In genomic region chr11:70562995-70563469, GRCm38 (mm10) we compare ENCODE assay signal across 8 mouse cellular contexts. TPM values are rescaled to one million over a fixed set of nuclear protein-coding genes. Genes with fewer than 3 reads are reported as not detected.
DNase-seq lines count a peak whose midpoint lies in the region; ATAC-seq and TF ChIP-seq lines count a peak whose summit lies in the region.

No protein-coding gene starts in this region.

- peak overlapping the region; percentile 93 for H3K4me3 ChIP-seq in layer of hippocampus, adult 2 months
- H3K4me3 ChIP-seq in embryonic facial prominence, embryonic 12.5 days, result peak overlapping the region; percentile 82
- peak overlapping the region; percentile 85 for H3K4me3 ChIP-seq in intestine, embryonic 14.5 days (ENCODE audit: low read depth, low read length)

- TF ChIP-seq CTCF in layer of hippocampus, adult 2 months (conservative IDR thresholded peaks at IDR 0.05), result no peak

- peaks cover 27% of the 10 kb centered on the region for H3K4me1 ChIP-seq in embryonic facial prominence, embryonic 12.5 days
- H3K4me1 ChIP-seq in intestine, embryonic 14.5 days (replicated peaks; ENCODE audit: control insufficient read depth, insufficient read depth, low read length), result peaks cover 31% of the 10 kb centered on the region; the same call in 1 of the 2 replicates

- ATAC-seq in embryonic facial prominence, embryonic 12.5 days (ENCODE audit: insufficient number of reproducible peaks, insufficient read depth, low FRiP score, low TSS enrichment), result peak; percentile 19
- no peak; the same call in 1 of the 2 replicates for ATAC-seq in intestine, embryonic 14.5 days (replicated peaks; ENCODE audit: low FRiP score, low TSS enrichment, low read depth)

- H3K4me2 ChIP-seq in embryonic facial prominence, embryonic 12.5 days (replicated peaks), result peak overlapping the region; percentile 78
- H3K4me2 ChIP-seq in intestine, embryonic 14.5 days (ENCODE audit: low read length), result peak overlapping the region; percentile 78

- H3K36me3 ChIP-seq in embryonic facial prominence, embryonic 12.5 days, result no peaks in the 10 kb centered on the region
- H3K36me3 ChIP-seq in intestine, embryonic 14.5 days (ENCODE audit: control insufficient read depth, insufficient read depth, low read length), result peaks cover 7% of the 10 kb centered on the region; the same call in 1 of the 2 replicates

- H3K27me3 ChIP-seq in embryonic facial prominence, embryonic 12.5 days, result no peaks in the 10 kb centered on the region
- H3K27me3 ChIP-seq in intestine, embryonic 14.5 days (replicated peaks; ENCODE audit: control insufficient read depth, insufficient read depth, low read length), result no peaks in the 10 kb centered on the region

- peak overlapping the region; percentile 97 for H3K27ac ChIP-seq in layer of hippocampus, adult 2 months
- peak overlapping the region; percentile 88 for H3K27ac ChIP-seq in embryonic facial prominence, embryonic 12.5 days
- H3K27ac ChIP-seq in intestine, embryonic 14.5 days (ENCODE audit: low read depth), result peak overlapping the region; percentile 81

- DNase-seq in layer of hippocampus, adult 2 months (ENCODE audit: low spot score in 2 of 2), result no peak
- no peak for DNase-seq in layer of hippocampus, adult 11-12 months (ENCODE audit: low spot score)
- DNase-seq in intestine, embryonic 14.5 days (ENCODE audit: low spot score), result no peak
- peak; percentile 55 for DNase-seq in neural tube, embryonic 10.5 days (ENCODE audit: extremely low spot score, low spot score)
- no peak for DNase-seq in c-Kit-positive CD71-positive TER-119-positive erythroid progenitor cells, embryonic 14.5 days (ENCODE audit: low spot score)
- no peak for DNase-seq in left cerebral cortex, adult 18-20 months (ENCODE audit: low spot score in 2 of 2)
- no peak for DNase-seq in MN1 (ENCODE audit: low spot score)

- H3K9me3 ChIP-seq in embryonic facial prominence, embryonic 12.5 days, result no peaks in the 10 kb centered on the region
- no peaks in the 10 kb centered on the region for H3K9me3 ChIP-seq in intestine, embryonic 14.5 days (ENCODE audit: control insufficient read depth, low read length)

- 0% methylated on average over 28 of the region's 31 CpGs for WGBS in embryonic facial prominence, embryonic 12.5 days
- WGBS in intestine, embryonic 14.5 days, result 0% methylated on average over 16 of the region's 31 CpGs

- peak overlapping the region; percentile 83 for H3K9ac ChIP-seq in embryonic facial prominence, embryonic 12.5 days
- peak overlapping the region; percentile 73 for H3K9ac ChIP-seq in intestine, embryonic 14.5 days (ENCODE audit: low read length)

RNA-seq across cellular contexts. Expression of gene Mink1, which starts 0.4 kb away (rescaled TPM):
- 100 to 1,000 TPM; 505 to 510 TPM for total RNA-seq in layer of hippocampus, adult 2 months (2021)
- polyA plus RNA-seq in embryonic facial prominence, embryonic 12.5 days (2016; fragmentation: Nextera tagmentation; extraction: Ambion mirVana), result 16.7 and 17.5 TPM in 2 replicates
- polyA plus RNA-seq in intestine, embryonic 14.5 days (2014; fragmentation: Nextera tagmentation; extraction: Ambion mirVana), result 16.9 and 19.9 TPM in 2 replicates
- 100 to 1,000 TPM; 396 to 435 TPM for total RNA-seq in left cerebral cortex, adult 18-20 months (2021)

RNA-seq across cellular contexts. Expression of gene Pld2, which starts 23.2 kb away (rescaled TPM):
- 10 to 100 TPM; 17.7 to 19.2 TPM for total RNA-seq in layer of hippocampus, adult 2 months (2021)
- 4.4 and 6.7 TPM in 2 replicates for polyA plus RNA-seq in embryonic facial prominence, embryonic 12.5 days (2016; fragmentation: Nextera tagmentation; extraction: Ambion mirVana)
- polyA plus RNA-seq in intestine, embryonic 14.5 days (2014; fragmentation: Nextera tagmentation; extraction: Ambion mirVana), result 9.7 and 11.7 TPM in 2 replicates
- 10 to 100 TPM; 13.3 to 15.8 TPM for total RNA-seq in left cerebral cortex, adult 18-20 months (2021)

RNA-seq across cellular contexts. Expression of gene Gm40193, which starts 30.3 kb away (rescaled TPM):
- not detected for total RNA-seq in layer of hippocampus, adult 2 months (2021)
- not detected in 2 replicates for polyA plus RNA-seq in embryonic facial prominence, embryonic 12.5 days (2016; fragmentation: Nextera tagmentation; extraction: Ambion mirVana)
- not detected in 2 replicates for polyA plus RNA-seq in intestine, embryonic 14.5 days (2014; fragmentation: Nextera tagmentation; extraction: Ambion mirVana)
- total RNA-seq in left cerebral cortex, adult 18-20 months (2021), result not detected

RNA-seq across cellular contexts. Expression of gene Psmb6, which starts 37.9 kb away (rescaled TPM):
- total RNA-seq in layer of hippocampus, adult 2 months (2021), result 100 to 1,000 TPM; 178 to 188 TPM
- 784 and 848 TPM in 2 replicates for polyA plus RNA-seq in embryonic facial prominence, embryonic 12.5 days (2016; fragmentation: Nextera tagmentation; extraction: Ambion mirVana)
- 792 and 802 TPM in 2 replicates for polyA plus RNA-seq in intestine, embryonic 14.5 days (2014; fragmentation: Nextera tagmentation; extraction: Ambion mirVana)
- 100 to 1,000 TPM; 184 to 189 TPM for total RNA-seq in left cerebral cortex, adult 18-20 months (2021)

RNA-seq across cellular contexts. Expression of gene Gltpd2, which starts 44.0 kb away (rescaled TPM):
- not detected for total RNA-seq in layer of hippocampus, adult 2 months (2021)
- 0.50 and 0.77 TPM in 2 replicates for polyA plus RNA-seq in embryonic facial prominence, embryonic 12.5 days (2016; fragmentation: Nextera tagmentation; extraction: Ambion mirVana)
- polyA plus RNA-seq in intestine, embryonic 14.5 days (2014; fragmentation: Nextera tagmentation; extraction: Ambion mirVana), result 0.46 and 0.83 TPM in 2 replicates
- not detected for total RNA-seq in left cerebral cortex, adult 18-20 months (2021)
